Mouse (Mus musculus) olfactory bulb, adult 2 months (tissue): ENCODE measurements around the gene Pigb. TPM values are rescaled to one million over a fixed set of nuclear protein-coding genes. Genes with fewer than 3 reads are reported as not detected.

Source experiments
- H3K27ac ChIP-seq: fragments of 200-500 bp; 2 replicates; pipeline ENCODE4 v1.5.1; 2012; ENCODE audit warnings: low read depth, low read length; ENCODE audit not compliant: insufficient read depth
- H3K4me1 ChIP-seq: fragments of 200-500 bp; 2 replicates; pipeline ENCODE4 v1.6.1; 2012; ENCODE audit warnings: low read length; ENCODE audit not compliant: control insufficient read depth, insufficient read depth
- H3K4me3 ChIP-seq: fragments of 200-500 bp; 2 replicates; pipeline ENCODE4 v1.5.1; 2012; ENCODE audit warnings: mild to moderate bottlenecking, low read depth, low read length, moderate library complexity; ENCODE audit not compliant: insufficient read depth
- CTCF ChIP-seq: fragments of 200-500 bp; IDR thresholded peaks from 2 replicates; pipeline ENCODE4 v1.5.1; 2012; ENCODE audit warnings: low read depth, mild to moderate bottlenecking, low read length, moderate library complexity; ENCODE audit not compliant: insufficient read depth
- POLR2A ChIP-seq: fragments of 200-500 bp; IDR thresholded peaks from 2 replicates; pipeline ENCODE4 v1.6.1; 2012; ENCODE audit warnings: mild to moderate bottlenecking, low read depth, low read length, moderate library complexity; ENCODE audit not compliant: insufficient read depth
- WGBS: fragments of 180-500 bp; shearing (Covaris S2); methylation state at CpG from one replicate; pipeline ENCODE4 v1.1.7; 2018; 5-methylcytosine and 5-hydroxymethylcytosine counted together
- polyA plus RNA-seq: library from polyadenylated mRNA; stranded (reverse); fragments of >200 nt; gene quantifications from 2 replicates; pipeline ENCODE4 v1.2.4, GENCODE M21; 2012; ENCODE audit warnings: low replicate concordance; ENCODE audit not compliant: missing spikeins, insufficient read depth, insufficient read length

The Pigb gene
- polyA plus RNA-seq, 1 experiment = not detected

GRCm38 (mm10) chr9:72968349-72969061, 71.7 kb downstream of the Pigb start:
- TF ChIP-seq POLR2A (no peak), CTCF (peak; percentile 68)
- Histone ChIP-seq H3K27ac (peak overlapping the region; percentile 57; the same call in 1 of the 2 replicates), H3K4me3 (peak overlapping the region; percentile 3; the same call in 1 of the 2 replicates), H3K4me1 (peaks cover 3% of the 10 kb centered on the region)
- 13% methylated on average over 11 of the region's 11 CpGs for WGBS

- Histone ChIP-seq H3K4me3 (no peak overlapping the region), H3K4me1 (no peaks in the 10 kb centered on the region), H3K27ac (no peak overlapping the region)
- TF ChIP-seq CTCF (no peak), POLR2A (no peak)
- 80% methylated on average over 15 of the region's 15 CpGs for WGBS
Observed at GRCm38 (mm10) chr9:72961959-72962358, 78.2 kb downstream of the Pigb start.

GRCm38 (mm10) chr9:72961346-72961745, 78.8 kb downstream of the Pigb start:
- 83% methylated on average over 8 of the region's 8 CpGs for WGBS
- H3K4me3 ChIP-seq = no peak overlapping the region
- H3K4me1 ChIP-seq = no peaks in the 10 kb centered on the region
- TF ChIP-seq POLR2A (no peak), CTCF (no peak)
- no peak overlapping the region for H3K27ac ChIP-seq

- Histone ChIP-seq H3K4me3 (peak within 1 kb of the TSS; percentile 56), H3K4me1 (no peaks in the 10 kb centered on the region), H3K27ac (no peak within 1 kb of the TSS)
- WGBS = 2% methylated on average over 43 of the region's 43 CpGs
- TF ChIP-seq CTCF (no peak), POLR2A (peak; percentile 42; the same call in 1 of the 2 replicates)
Observed at GRCm38 (mm10) chr9:72958521-72959450, 81.4 kb downstream of the Pigb start, which contains the start of the genes Dyx1c1 and Gm44503. Gene Dyx1c1, plus strand, starts transcription at chr9:72958785. Gene Gm44503, plus strand, starts transcription at chr9:72958852.

Other genes with a start within 250 kb of the Pigb start
- gene Prtg, start 233.5 kb downstream of the Pigb start, polyA plus RNA-seq = not detected in 2 replicates
- gene Pygo1, start 114.7 kb downstream of the Pigb start, polyA plus RNA-seq = not detected in 2 replicates
- gene Dyx1c1, start 81.6 kb downstream of the Pigb start, polyA plus RNA-seq = not detected in 2 replicates
- not detected in 2 replicates for gene Gm44503, start 81.5 kb downstream of the Pigb start, polyA plus RNA-seq
- gene Ccpg1os, start 55.0 kb downstream of the Pigb start, polyA plus RNA-seq = not detected in 2 replicates
- gene Ccpg1, start 54.9 kb downstream of the Pigb start, polyA plus RNA-seq = not detected in 2 replicates
- not detected in 2 replicates for gene Rab27a, start 4.5 kb upstream of the Pigb start, polyA plus RNA-seq
- not detected in 2 replicates for gene Khdc3, start 61.5 kb upstream of the Pigb start, polyA plus RNA-seq
- gene Gm20509, start 62.1 kb upstream of the Pigb start, polyA plus RNA-seq = not detected in 2 replicates
- gene Rsl24d1, start 73.0 kb upstream of the Pigb start, polyA plus RNA-seq = not detected in 2 replicates